Mouse (Mus musculus) hindbrain, embryonic 10.5 days (tissue): ENCODE results near the gene Apol9b. TPM values are rescaled to one million over a fixed set of nuclear protein-coding genes. Genes with fewer than 3 reads are reported as not detected.

Experiments
- DNase-seq: peaks from one replicate; pipeline ENCODE4 v3.0.0-alpha.2; 2017; ENCODE audit warnings: low spot score
- H3K27ac ChIP-seq: fragments of 300-500 bp; sonication (generic); 2 replicates; pipeline ENCODE4 v1.5.1; 2016; ENCODE audit warnings: mild to moderate bottlenecking, moderate library complexity
- H3K27me3 ChIP-seq: fragments of 300-500 bp; sonication (generic); 2 replicates; pipeline ENCODE4 v1.6.1; 2016; ENCODE audit warnings: mild to moderate bottlenecking; ENCODE audit not compliant: poor library complexity, insufficient read depth, severe bottlenecking
- H3K36me3 ChIP-seq: fragments of 300-500 bp; sonication (generic); 2 replicates; pipeline ENCODE4 v1.6.1; 2016; ENCODE audit warnings: mild to moderate bottlenecking, moderate library complexity
- H3K4me1 ChIP-seq: fragments of 300-500 bp; sonication (generic); replicated peaks from 2 replicates; pipeline ENCODE4 v1.6.1; 2016; ENCODE audit warnings: mild to moderate bottlenecking
- H3K4me3 ChIP-seq: fragments of 300-500 bp; sonication (generic); 2 replicates; pipeline ENCODE4 v1.5.1; 2016; ENCODE audit warnings: mild to moderate bottlenecking, moderate library complexity
- H3K9me3 ChIP-seq: fragments of 300-500 bp; sonication (generic); 2 replicates; pipeline ENCODE4 v1.6.1; 2016; ENCODE audit warnings: mild to moderate bottlenecking, moderate library complexity
- WGBS: fragments of 180-500 bp; shearing (Covaris S2); methylation state at CpG from one replicate; pipeline ENCODE4 v1.1.7; 2016; 5-methylcytosine and 5-hydroxymethylcytosine counted together
- polyA plus RNA-seq: library from polyadenylated mRNA; unstranded; fragments of >200 nt; fragmentation: Nextera tagmentation; extraction: Ambion mirVana; gene quantifications from 2 replicates; pipeline ENCODE4 v1.2.1, GENCODE M21; 2016

Gene Apol9b
- polyA plus RNA-seq, 1 experiment from 2014 or later = not detected

DNA sequence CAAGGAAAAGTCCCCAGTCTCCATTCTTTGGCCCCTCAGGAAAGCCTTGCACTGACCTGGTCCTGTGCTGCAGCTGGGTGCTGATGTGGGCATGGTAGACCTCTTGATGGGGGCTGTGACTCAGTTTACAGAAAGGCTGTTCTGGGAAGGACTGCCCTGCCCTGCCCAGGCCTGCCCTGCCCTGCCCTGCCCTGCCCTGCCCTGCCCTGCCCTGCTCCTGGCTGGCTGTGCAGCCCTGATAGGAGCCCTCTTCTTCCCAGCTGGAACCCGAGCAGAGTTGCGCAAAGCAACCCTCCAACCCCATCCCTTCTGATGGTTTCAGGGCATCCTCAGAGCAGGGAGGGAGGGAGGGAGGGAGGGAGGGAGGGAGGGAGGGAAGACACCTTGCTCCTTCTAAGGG lies 26.3 kb downstream of the Apol9b start:
- Histone ChIP-seq H3K27me3 (no peaks in the 10 kb centered on the region), H3K4me3 (no peak overlapping the region), H3K36me3 (peaks cover 7% of the 10 kb centered on the region), H3K27ac (no peak overlapping the region), H3K9me3 (no peaks in the 10 kb centered on the region), H3K4me1 (0 out of 2 replicates have a peak, but pooled peaks cover 6% of the 10 kb centered on the region)
- WGBS = no CpG with 5 or more reads among the region's 2 CpGs
- no peak for DNase-seq

- 0 out of 2 replicates have a peak, but pooled peaks cover 6% of the 10 kb centered on the region for H3K4me1 ChIP-seq
- 77% methylated on average over 2 of the region's 2 CpGs for WGBS
- H3K27me3 ChIP-seq = no peaks in the 10 kb centered on the region
- no peak overlapping the region for H3K27ac ChIP-seq
- no peaks in the 10 kb centered on the region for H3K9me3 ChIP-seq
- no peak for DNase-seq
- no peak overlapping the region for H3K4me3 ChIP-seq
- H3K36me3 ChIP-seq = peaks cover 16% of the 10 kb centered on the region
These were observed 27.2 kb downstream of the Apol9b start for GRCm38 (mm10) chr15:77756081-77756480.

DNA sequence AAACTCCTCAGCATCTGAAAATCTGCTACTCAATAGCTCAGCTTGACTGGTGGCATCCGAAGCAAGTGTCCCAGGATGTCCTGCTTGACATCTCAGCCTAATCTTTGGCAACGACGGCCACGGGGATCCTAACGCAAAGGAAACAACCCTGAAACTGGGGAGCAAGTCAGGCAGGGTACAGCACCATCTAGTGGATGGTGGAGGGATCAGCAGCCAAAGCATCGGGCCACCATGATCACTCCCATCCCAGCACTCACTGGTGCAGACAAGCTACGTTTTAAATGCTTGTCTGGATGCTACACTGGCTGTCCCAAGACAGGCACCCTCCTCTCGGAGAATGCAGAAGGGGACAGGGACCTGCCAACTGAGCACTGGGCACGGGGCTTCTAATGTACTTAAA lies 28.0 kb downstream of the Apol9b start, which contains the start of gene Apol8:
TSS of gene Apol8 (minus strand) at position 156 of the 400 bp plus-strand sequence.
- WGBS = 13% methylated on average over 9 of the region's 9 CpGs
- Histone ChIP-seq H3K4me1 (0 out of 2 replicates have a peak, but pooled peaks cover 6% of the 10 kb centered on the region), H3K4me3 (peak within 1 kb of the TSS; percentile 6; the same call in 1 of the 2 replicates), H3K36me3 (peaks cover 24% of the 10 kb centered on the region), H3K9me3 (no peaks in the 10 kb centered on the region), H3K27me3 (no peaks in the 10 kb centered on the region), H3K27ac (no peak within 1 kb of the TSS)
- peak; percentile 65 for DNase-seq

- no peaks in the 10 kb centered on the region for H3K9me3 ChIP-seq
- H3K4me3 ChIP-seq = no peak overlapping the region
- no peak for DNase-seq
- H3K27ac ChIP-seq = no peak overlapping the region
- H3K27me3 ChIP-seq = no peaks in the 10 kb centered on the region
- 84% methylated on average over 4 of the region's 4 CpGs for WGBS
- 0 out of 2 replicates have a peak, but pooled peaks cover 2% of the 10 kb centered on the region for H3K4me1 ChIP-seq
- H3K36me3 ChIP-seq = peaks cover 33% of the 10 kb centered on the region
These were observed 28.9 kb downstream of the Apol9b start for GRCm38 (mm10) chr15:77757586-77758226.

- H3K36me3 ChIP-seq = peaks cover 56% of the 10 kb centered on the region
- H3K27me3 ChIP-seq = no peaks in the 10 kb centered on the region
- DNase-seq = no peak
- no peak overlapping the region for H3K27ac ChIP-seq
- no peaks in the 10 kb centered on the region for H3K4me1 ChIP-seq
- no peak overlapping the region for H3K4me3 ChIP-seq
- H3K9me3 ChIP-seq = no peaks in the 10 kb centered on the region
- 93% methylated on average over 16 of the region's 16 CpGs for WGBS
These were observed 31.2 kb downstream of the Apol9b start for GRCm38 (mm10) chr15:77760037-77760436.

DNA sequence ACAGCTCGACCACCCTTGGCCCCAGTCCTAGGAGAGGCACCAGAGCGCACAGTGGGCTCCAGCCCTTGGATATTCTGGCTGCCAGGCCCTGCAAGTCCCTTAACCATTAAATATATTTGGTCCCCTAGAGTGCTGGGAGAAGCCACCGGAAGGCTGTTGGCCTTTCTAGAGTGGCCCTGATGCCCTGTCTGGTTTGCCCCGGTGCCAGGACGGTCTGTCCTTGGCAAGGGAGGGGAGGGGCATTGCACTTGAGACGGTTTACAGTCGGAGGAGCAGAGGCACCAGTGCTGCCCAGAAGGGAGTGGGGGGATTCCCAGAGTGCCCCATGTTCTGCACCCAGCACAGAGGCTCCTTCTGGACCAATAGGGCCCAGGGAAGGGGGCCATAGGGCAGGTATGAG lies 32.2 kb downstream of the Apol9b start:
- Histone ChIP-seq H3K27ac (no peak overlapping the region), H3K36me3 (peaks cover 66% of the 10 kb centered on the region), H3K27me3 (no peaks in the 10 kb centered on the region), H3K4me1 (no peaks in the 10 kb centered on the region), H3K4me3 (no peak overlapping the region), H3K9me3 (no peaks in the 10 kb centered on the region)
- no peak for DNase-seq
- WGBS = 95% methylated on average over 7 of the region's 7 CpGs

GRCm38 (mm10) chr15:77761561-77762380 lies 32.9 kb downstream of the Apol9b start:
- H3K27me3 ChIP-seq = no peaks in the 10 kb centered on the region
- 82% methylated on average over 22 of the region's 22 CpGs for WGBS
- no peak overlapping the region for H3K4me3 ChIP-seq
- H3K4me1 ChIP-seq = no peaks in the 10 kb centered on the region
- H3K36me3 ChIP-seq = peaks cover 73% of the 10 kb centered on the region
- DNase-seq = peak; percentile 43
- no peaks in the 10 kb centered on the region for H3K9me3 ChIP-seq
- H3K27ac ChIP-seq = no peak overlapping the region

DNA sequence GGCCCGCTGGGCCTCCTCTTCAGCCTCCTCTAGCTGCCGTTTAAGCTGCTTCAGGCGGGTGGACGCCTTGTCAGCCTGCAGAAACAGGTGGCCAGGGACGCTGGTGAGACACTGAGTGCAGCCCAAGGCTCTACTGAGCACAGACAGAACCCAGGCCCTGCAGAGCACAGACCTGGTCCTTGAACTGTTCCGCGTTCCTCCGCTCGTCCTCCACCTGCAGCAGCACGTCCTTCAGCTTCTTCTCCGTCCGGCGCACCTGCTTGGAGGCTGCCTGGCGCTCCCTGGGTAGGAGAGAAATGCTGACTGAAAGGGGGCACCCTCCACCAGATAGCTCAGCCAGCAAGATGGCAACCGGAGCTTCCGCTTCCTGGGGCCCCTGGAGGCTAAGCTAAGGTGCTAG lies 34.2 kb downstream of the Apol9b start:
- H3K36me3 ChIP-seq = peaks cover 86% of the 10 kb centered on the region

GRCm38 (mm10) chr15:77763702-77764101 lies 34.9 kb downstream of the Apol9b start:
- no peak for DNase-seq
- Histone ChIP-seq H3K9me3 (no peaks in the 10 kb centered on the region), H3K4me3 (no peak overlapping the region), H3K27ac (no peak overlapping the region), H3K36me3 (peaks cover 93% of the 10 kb centered on the region), H3K27me3 (no peaks in the 10 kb centered on the region), H3K4me1 (no peaks in the 10 kb centered on the region)
- 94% methylated on average over 11 of the region's 11 CpGs for WGBS

More for the DNA sequence above, 34.2 kb downstream of the Apol9b start:
- no peak for DNase-seq
- H3K9me3 ChIP-seq = no peaks in the 10 kb centered on the region
- no peaks in the 10 kb centered on the region for H3K27me3 ChIP-seq
- H3K4me3 ChIP-seq = no peak overlapping the region
- 88% methylated on average over 16 of the region's 16 CpGs for WGBS
- H3K4me1 ChIP-seq = no peaks in the 10 kb centered on the region
- no peak overlapping the region for H3K27ac ChIP-seq

- no peaks in the 10 kb centered on the region for H3K9me3 ChIP-seq
- no peak overlapping the region for H3K27ac ChIP-seq
- 93% methylated on average over 13 of the region's 13 CpGs for WGBS
- H3K4me3 ChIP-seq = no peak overlapping the region
- peaks cover 100% of the 10 kb centered on the region for H3K36me3 ChIP-seq
- DNase-seq = no peak
- H3K27me3 ChIP-seq = no peaks in the 10 kb centered on the region
- H3K4me1 ChIP-seq = no peaks in the 10 kb centered on the region
These were observed 35.7 kb downstream of the Apol9b start for GRCm38 (mm10) chr15:77764391-77765006.

- Histone ChIP-seq H3K27me3 (no peaks in the 10 kb centered on the region), H3K27ac (no peak overlapping the region), H3K4me3 (no peak overlapping the region), H3K9me3 (no peaks in the 10 kb centered on the region), H3K4me1 (no peaks in the 10 kb centered on the region), H3K36me3 (peaks cover 100% of the 10 kb centered on the region)
- DNase-seq = no peak
- WGBS = 96% methylated on average over 16 of the region's 16 CpGs
These were observed 36.8 kb downstream of the Apol9b start for GRCm38 (mm10) chr15:77765484-77766093.

DNA sequence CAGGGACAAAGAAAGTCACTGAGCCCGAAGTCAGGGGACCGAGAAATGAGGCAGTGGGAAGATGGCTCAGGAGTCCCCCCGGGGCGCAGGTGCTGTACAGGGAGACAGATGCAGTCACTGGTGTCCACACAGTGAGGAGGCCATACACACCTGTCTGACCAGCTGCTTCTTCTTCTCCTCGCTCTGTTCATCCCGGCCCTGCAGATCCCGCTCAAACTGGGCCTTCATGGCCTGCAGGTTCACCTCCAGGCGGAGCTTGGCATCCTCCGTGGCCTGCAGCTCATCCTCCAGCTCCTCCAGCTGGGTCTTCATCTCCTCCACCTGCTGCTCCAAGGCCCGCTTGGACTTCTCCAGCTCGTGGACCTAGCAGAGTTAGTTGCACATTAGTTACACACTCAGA lies 38.1 kb downstream of the Apol9b start:
- DNase-seq = no peak
- peaks cover 100% of the 10 kb centered on the region for H3K36me3 ChIP-seq
- 93% methylated on average over 11 of the region's 11 CpGs for WGBS
- no peaks in the 10 kb centered on the region for H3K4me1 ChIP-seq
- H3K27me3 ChIP-seq = no peaks in the 10 kb centered on the region
- H3K27ac ChIP-seq = no peak overlapping the region
- no peak overlapping the region for H3K4me3 ChIP-seq
- no peaks in the 10 kb centered on the region for H3K9me3 ChIP-seq
